Mouse (Mus musculus): Measurements from ENCODE around the gene Bhlha9. TPM values are rescaled to one million over a fixed set of nuclear protein-coding genes. Genes with fewer than 3 reads are reported as not detected.

The Bhlha9 gene
- total RNA-seq, 2 experiments from 2014 or later = 2.5 to 3.3 TPM

Other genes starting within 250 kb of the Bhlha9 start
- 100 to 1,000 TPM; 267 to 280 TPM for gene Abr, start 50.2 kb upstream of the Bhlha9 start, total RNA-seq (2021)
- under 1 TPM; 0.30 to 0.68 TPM for gene Trarg1, start 7.3 kb downstream of the Bhlha9 start, total RNA-seq (2021)
- gene Gosr1, start 91.1 kb downstream of the Bhlha9 start, total RNA-seq (2021) = 10 to 100 TPM; 36.6 to 41.2 TPM
- gene Cpd, start 174.5 kb downstream of the Bhlha9 start, total RNA-seq (2021) = 10 to 100 TPM; 56.8 to 56.9 TPM
- gene Tmigd1, start 229.7 kb downstream of the Bhlha9 start, total RNA-seq (2021) = not detected